Mouse (Mus musculus) G1E (cell line): ENCODE measurements around the gene Amotl2. TPM values are rescaled to one million over a fixed set of nuclear protein-coding genes. Genes with fewer than 3 reads are reported as not detected.
A peak's percentile ranks its signal among the peaks of the same experiment; 100 is the strongest.

Experiments
- ATAC-seq: 2 replicates; pipeline ENCODE4 v1.8.0; 2016; ENCODE audit warnings: mild to moderate bottlenecking; ENCODE audit not compliant: insufficient number of reproducible peaks, poor library complexity, low FRiP score, severe bottlenecking; ENCODE audit errors: extremely low read depth
- DNase-seq: peaks from one replicate; pipeline ENCODE4 v3.0.0; 2012; ENCODE audit warnings: low spot score
- H3K27me3 ChIP-seq: 2 replicates; pipeline ENCODE4 v1.6.1; 2012; ENCODE audit warnings: mild to moderate bottlenecking, low read length, inconsistent platforms; ENCODE audit not compliant: insufficient read depth
- H3K36me3 ChIP-seq: replicated peaks from 2 replicates; pipeline ENCODE3; 2012; ENCODE audit warnings: mild to moderate bottlenecking, inconsistent platforms
- H3K4me1 ChIP-seq: 2 replicates; pipeline ENCODE4 v1.6.1; 2012; ENCODE audit warnings: low read depth, low read length, inconsistent platforms, mixed read lengths; ENCODE audit not compliant: insufficient read depth
- H3K4me3 ChIP-seq: 2 replicates; pipeline ENCODE4 v1.5.1; 2012; ENCODE audit warnings: low read depth, mild to moderate bottlenecking, inconsistent platforms, low read length, moderate library complexity, mixed read lengths
- H3K9me3 ChIP-seq: replicated peaks from 2 replicates; pipeline ENCODE4 v1.6.1; 2012; ENCODE audit warnings: inconsistent platforms
- CTCF ChIP-seq: IDR thresholded peaks from 2 replicates; pipeline ENCODE4 v1.5.1; 2012; ENCODE audit warnings: low read depth, low read length, inconsistent platforms, mixed read lengths
- GATA1 ChIP-seq: IDR thresholded peaks from 2 replicates; pipeline ENCODE4 v1.6.1; 2012; ENCODE audit warnings: borderline replicate concordance, low read length, inconsistent platforms, mixed read lengths
- GATA2 ChIP-seq: IDR thresholded peaks from 2 replicates; pipeline ENCODE4 v1.6.1; 2012; ENCODE audit warnings: low read depth, low read length, inconsistent platforms, borderline replicate concordance
- POLR2AphosphoS5 ChIP-seq: IDR thresholded peaks from 2 replicates; pipeline ENCODE4 v1.6.1; 2012; ENCODE audit warnings: low read depth, low read length, inconsistent platforms; ENCODE audit not compliant: insufficient replicate concordance
- TAL1 ChIP-seq: conservative IDR thresholded peaks from 2 replicates; pipeline ENCODE4 v1.6.1; 2012; ENCODE audit warnings: low read depth, low read length, inconsistent platforms, mixed read lengths
- polyA plus RNA-seq: library from polyadenylated mRNA; stranded (reverse); fragments of >175 nt; gene quantifications from 2 replicates; pipeline ENCODE4 v1.2.3, GENCODE M21; 2012
- total RNA-seq, 2 experiments: library from RNA; stranded (forward) in 1 of 2; stranded (reverse) in 1 of 2; fragments of 200-1000 nt in 1 of 2; fragments of >200 nt in 1 of 2; fragmentation: Nextera tagmentation in 1 of 2; gene quantifications; 2 replicates each; pipeline ENCODE4 v1.2.3; 2014 to 2017

The Amotl2 gene
- total and polyA plus RNA-seq, 3 experiments, result 1.4 TPM; not detected in 2

- Histone ChIP-seq H3K4me3 (no peak overlapping the region), H3K9me3 (no peaks in the 10 kb centered on the region), H3K27me3 (peaks cover 32% of the 10 kb centered on the region), H3K36me3 (no peaks in the 10 kb centered on the region), H3K4me1 (peaks cover 5% of the 10 kb centered on the region)
- TF ChIP-seq CTCF (no peak), POLR2AphosphoS5 (no peak), GATA2 (no peak), TAL1 (no peak), GATA1 (no peak)
- DNase-seq (no peak), ATAC-seq (no peak)
Measured at GRCm38 (mm10) chr9:102777631-102778591, 61.4 kb downstream of the Amotl2 start.

DNA sequence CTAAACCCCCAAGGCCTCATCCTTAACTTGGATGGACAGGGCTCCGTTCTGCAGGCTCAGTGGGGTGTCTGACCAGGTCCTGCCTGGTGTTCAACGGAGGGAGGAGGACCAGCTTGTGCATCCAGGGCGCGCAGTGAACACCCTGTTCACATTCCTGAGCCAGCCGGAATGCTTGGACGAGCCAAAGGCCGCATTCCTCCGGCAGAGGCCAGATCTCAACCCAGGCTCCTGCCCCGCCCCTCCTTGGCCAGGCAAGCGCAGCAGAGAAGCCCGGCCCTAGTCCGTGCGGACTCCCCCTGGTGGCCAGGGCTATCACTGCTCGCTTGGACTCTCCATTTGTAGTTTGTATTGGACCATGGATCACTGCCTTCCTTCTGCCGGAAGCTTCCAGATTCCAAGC lies 63.0 kb downstream of the Amotl2 start:
- H3K4me3 ChIP-seq, result no peak overlapping the region
- peaks cover 41% of the 10 kb centered on the region for H3K27me3 ChIP-seq
- H3K9me3 ChIP-seq, result no peaks in the 10 kb centered on the region
- ATAC-seq (peak; percentile 67), DNase-seq (peak; percentile 36)
- H3K4me1 ChIP-seq, result peaks cover 5% of the 10 kb centered on the region
- no peaks in the 10 kb centered on the region for H3K36me3 ChIP-seq
- TF ChIP-seq GATA1 (no peak), CTCF (peak; percentile 81)

Other genes with a start within 250 kb of the Amotl2 start
- gene Ky, start 210.9 kb upstream of the Amotl2 start, total RNA-seq (2014; fragmentation: Nextera tagmentation), result not detected in 2 replicates
- gene Ky, start 210.9 kb upstream of the Amotl2 start, total RNA-seq (2017), result 0.05 TPM in 1 of 2 replicates, not detected in the other
- not detected in 2 replicates for gene Ky, start 210.9 kb upstream of the Amotl2 start, polyA plus RNA-seq
- 36.5 and 39.3 TPM in 2 replicates for gene Anapc13, start 90.4 kb upstream of the Amotl2 start, total RNA-seq (2014; fragmentation: Nextera tagmentation)
- 103 and 137 TPM in 2 replicates for gene Anapc13, start 90.4 kb upstream of the Amotl2 start, total RNA-seq (2017)
- gene Anapc13, start 90.4 kb upstream of the Amotl2 start, polyA plus RNA-seq, result 35.0 and 55.8 TPM in 2 replicates
- 15.0 and 18.8 TPM in 2 replicates for gene Cep63, start 90.1 kb upstream of the Amotl2 start, total RNA-seq (2014; fragmentation: Nextera tagmentation)
- gene Cep63, start 90.1 kb upstream of the Amotl2 start, total RNA-seq (2017), result 28.4 and 34.6 TPM in 2 replicates
- gene Cep63, start 90.1 kb upstream of the Amotl2 start, polyA plus RNA-seq, result 9.8 and 15.0 TPM in 2 replicates
- 110 and 117 TPM in 2 replicates for gene Ryk, start 118.2 kb downstream of the Amotl2 start, total RNA-seq (2014; fragmentation: Nextera tagmentation)
- 80.1 and 86.5 TPM in 2 replicates for gene Ryk, start 118.2 kb downstream of the Amotl2 start, total RNA-seq (2017)
- gene Ryk, start 118.2 kb downstream of the Amotl2 start, polyA plus RNA-seq, result 11.0 and 17.1 TPM in 2 replicates